Mouse (Mus musculus): ENCODE measurements around the gene Rsph14.

The Rsph14 gene

GRCm38 (mm10) chr10:74931631-74932030 is 100.8 kb downstream of the Rsph14 start:
- no peak for DNase-seq

- DNase-seq = no peak
These were observed 101.8 kb downstream of the Rsph14 start for GRCm38 (mm10) chr10:74930541-74930940.

GRCm38 (mm10) chr10:74929578-74929977 is 102.8 kb downstream of the Rsph14 start:
- no peak for DNase-seq

- DNase-seq = no peak
These were observed 104.1 kb downstream of the Rsph14 start for GRCm38 (mm10) chr10:74928276-74928675.

- DNase-seq = peak; percentile 67
These were observed 107.1 kb downstream of the Rsph14 start for GRCm38 (mm10) chr10:74925324-74925723.

DNA sequence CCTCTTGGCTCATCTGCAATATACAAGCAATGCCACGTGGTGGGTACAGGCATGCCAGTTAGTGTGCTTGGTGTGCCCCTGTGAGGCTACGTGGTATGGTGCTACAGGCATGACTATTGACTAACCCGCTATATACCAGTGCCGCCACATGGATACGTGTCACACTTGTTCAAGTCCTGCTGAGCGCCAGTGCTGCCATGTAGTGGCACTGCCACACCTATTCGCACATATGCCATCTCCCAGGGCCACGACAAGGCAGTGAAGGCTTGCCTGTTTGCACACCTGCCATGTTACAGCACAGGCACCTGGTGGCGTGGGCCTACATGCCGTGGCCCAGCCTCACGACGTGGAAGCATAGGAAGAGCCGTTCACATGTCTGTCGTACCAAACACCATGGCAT is 108.1 kb downstream of the Rsph14 start:
- DNase-seq = no peak

DNA sequence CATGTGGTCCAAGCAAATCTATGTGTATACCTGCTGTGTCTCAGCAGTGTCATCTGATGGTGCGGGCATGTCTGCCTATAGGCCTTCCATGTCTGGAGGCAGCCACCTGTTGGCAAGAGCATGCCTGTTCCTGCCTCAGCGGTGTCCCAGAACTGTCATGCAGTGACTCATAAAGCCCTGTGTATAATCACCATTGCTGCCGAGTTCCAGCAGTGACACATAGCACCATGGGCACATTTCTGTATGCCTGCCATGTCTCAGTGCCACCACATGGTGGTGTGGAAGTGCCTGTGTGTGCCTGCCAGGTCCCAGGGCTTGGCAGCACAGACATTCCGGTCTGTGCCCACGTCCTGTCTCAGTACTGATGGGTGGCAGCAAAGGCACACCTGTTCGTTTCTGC is 109.6 kb downstream of the Rsph14 start:
- peak; percentile 77 for DNase-seq

GRCm38 (mm10) chr10:74921614-74922013 is 110.8 kb downstream of the Rsph14 start:
- no peak for DNase-seq

DNA sequence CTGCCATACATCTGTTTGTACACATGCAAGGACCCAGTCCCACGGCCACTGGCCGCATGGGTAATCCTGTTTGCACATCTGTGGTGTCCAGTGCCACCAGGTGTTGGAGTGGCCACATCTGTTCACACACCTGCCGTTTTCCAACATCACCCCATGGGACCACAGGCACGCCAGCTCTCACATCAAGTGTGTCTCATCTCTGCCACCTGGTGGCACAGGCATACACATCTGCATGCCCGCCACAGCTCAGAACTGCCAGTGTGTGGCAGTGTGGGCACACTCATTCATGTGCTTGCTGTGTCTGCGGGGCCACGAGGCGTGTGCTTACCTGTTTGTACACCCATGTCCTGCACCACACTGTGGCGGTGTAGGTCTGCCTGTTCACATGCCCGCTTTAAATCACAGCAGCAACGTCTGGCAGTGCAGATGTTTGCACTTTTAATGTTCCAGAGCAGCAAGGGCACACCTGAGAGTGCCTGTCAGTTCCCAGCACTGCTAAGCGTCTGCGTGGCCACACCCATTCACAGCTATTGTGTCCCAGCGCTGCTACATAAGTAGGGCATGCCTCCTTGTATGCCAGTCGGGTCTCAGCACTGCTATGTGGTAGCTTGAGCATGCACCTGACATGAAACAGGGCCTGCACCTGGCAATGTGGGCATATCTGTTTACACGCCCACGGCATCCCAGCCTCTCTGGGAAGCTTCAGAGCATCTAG is 111.4 kb downstream of the Rsph14 start:
- peak; percentile 86 for DNase-seq

DNA sequence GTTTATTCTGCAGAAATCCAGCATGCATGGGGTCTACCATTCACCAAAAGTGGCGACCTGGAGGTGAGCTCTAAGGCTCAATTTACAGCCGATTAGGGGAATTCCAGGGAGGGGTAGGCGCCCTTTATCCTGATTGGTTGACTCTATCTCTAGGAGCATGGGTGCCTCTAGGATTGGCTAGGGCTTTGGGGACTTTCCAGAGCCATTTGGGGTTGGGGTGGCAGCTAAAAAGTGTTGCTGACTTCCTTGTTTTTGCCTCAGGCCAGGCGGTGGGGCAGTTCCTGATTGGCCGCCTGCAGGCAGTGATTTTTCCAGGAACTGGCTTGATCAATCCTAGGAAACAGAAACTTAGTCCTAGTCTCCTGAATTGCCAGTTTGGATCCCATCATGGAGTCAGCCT is 113.1 kb downstream of the Rsph14 start:
- no peak for DNase-seq

DNA sequence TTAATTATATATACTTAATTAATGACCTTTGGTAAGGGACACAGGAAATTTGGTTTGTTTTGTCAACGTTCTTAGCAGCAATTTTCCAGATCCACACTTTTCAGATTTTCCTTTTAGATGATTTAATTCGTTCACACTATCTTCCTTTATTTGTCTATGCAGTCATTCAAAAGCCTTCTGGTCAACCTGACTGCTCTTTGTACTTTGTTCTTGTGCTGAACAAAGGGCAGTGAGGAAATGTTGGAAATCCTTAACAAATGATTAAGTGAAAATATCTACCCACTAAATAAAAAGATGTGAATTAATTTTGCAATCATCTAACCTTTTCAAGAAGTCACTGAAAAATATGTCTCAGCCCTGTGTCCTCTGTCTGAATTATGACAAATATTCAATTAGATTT is 124.0 kb downstream of the Rsph14 start:
- no peak for DNase-seq

Measured in retina, postnatal 1 day (tissue).